Mouse (Mus musculus): ENCODE data around the gene Ccl7. TPM values are rescaled to one million over a fixed set of nuclear protein-coding genes. Genes with fewer than 3 reads are reported as not detected.

The Ccl7 gene
- total RNA-seq, 1 experiment = 6.3 TPM

DNA sequence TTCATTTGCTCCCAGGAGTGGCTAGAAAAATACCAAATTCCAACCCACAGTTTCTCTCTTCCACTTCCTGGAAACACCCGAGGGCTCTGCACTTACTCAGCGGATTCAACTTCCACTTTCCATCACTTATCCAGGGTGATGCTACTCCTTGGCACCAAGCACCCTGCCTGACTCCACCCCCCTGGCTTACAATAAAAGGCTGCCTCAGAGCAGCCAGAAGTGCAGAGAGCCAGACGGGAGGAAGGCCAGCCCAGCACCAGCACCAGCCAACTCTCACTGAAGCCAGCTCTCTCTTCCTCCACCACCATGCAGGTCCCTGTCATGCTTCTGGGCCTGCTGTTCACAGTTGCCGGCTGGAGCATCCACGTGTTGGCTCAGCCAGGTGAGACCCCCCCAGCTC lies 10.2 kb upstream of the Ccl7 start, which contains the start of gene Ccl2:
Gene Ccl2 (plus strand): TSS at position 216 of the 400 bp plus-strand sequence.
- Histone ChIP-seq H3K4me1 (ENCODE audit: control insufficient read depth in 2 of 2, insufficient read depth in 2 of 2, low read length in 2 of 2, poor library complexity in 1 of 2) (no peaks in the 10 kb centered on the region), H3K9ac (ENCODE audit: insufficient read depth, low read depth, low read length, poor library complexity, severe bottlenecking) (no peak within 1 kb of the TSS), H3K4me3 (ENCODE audit: insufficient read depth in 1 of 2, low read depth in 1 of 2, low read length in 2 of 2, poor library complexity in 1 of 2, severe bottlenecking in 1 of 2) (no peak within 1 kb of the TSS), H3K36me3 (ENCODE audit: control insufficient read depth, insufficient read depth, low read length, poor library complexity, severe bottlenecking) (no peaks in the 10 kb centered on the region), H3K27ac (ENCODE audit: insufficient read depth, low read depth, low read length, poor library complexity, severe bottlenecking) (no peak within 1 kb of the TSS), H3K9me3 (ENCODE audit: control insufficient read depth, insufficient read depth, low read depth, low read length) (no peaks in the 10 kb centered on the region)
- no peak for TF ChIP-seq CHD2 (IDR thresholded peaks at IDR 0.05; ENCODE audit: low read depth, low read length)
- no peak for TF ChIP-seq ZC3H11A (IDR thresholded peaks at IDR 0.05; ENCODE audit: borderline replicate concordance, low read depth, low read length)
- no peak for TF ChIP-seq HCFC1 (IDR thresholded peaks at IDR 0.05; ENCODE audit: borderline replicate concordance, insufficient read depth, low read length)
- TF ChIP-seq MAFK (IDR thresholded peaks at IDR 0.05; ENCODE audit: insufficient read depth, low read depth, low read length) = no peak
- no peak for TF ChIP-seq ZNF384 (IDR thresholded peaks at IDR 0.05; ENCODE audit: low read depth, low read length)
- in situ Hi-C loops (cut with MboI; ENCODE audit: low sequenced_read_pairs in 2 of 2, unreplicated experiment in 2 of 2) = no loop called here
- DNase-seq (ENCODE audit: low read depth, low spot score) = no peak

DNA sequence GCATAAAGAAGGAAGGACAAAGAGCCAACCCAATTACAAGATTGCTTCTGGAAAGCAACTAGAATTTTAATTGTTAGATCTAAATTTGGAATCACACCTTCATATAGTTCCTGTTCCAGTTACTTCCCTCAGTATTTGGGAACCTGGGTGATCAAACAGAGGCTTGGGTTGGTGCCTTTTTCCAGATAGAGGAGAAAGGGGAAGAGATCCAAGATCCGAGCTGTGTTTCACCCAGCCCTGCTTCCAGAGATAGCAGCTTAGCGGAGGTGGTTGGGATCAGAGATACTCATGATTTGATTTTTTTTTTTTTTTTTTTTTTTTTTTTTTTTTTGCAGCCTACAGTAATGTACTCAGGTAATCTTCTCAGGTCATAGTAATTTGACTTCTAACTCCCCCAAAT lies 9.7 kb upstream of the Ccl7 start:
- Histone ChIP-seq H3K4me1 (ENCODE audit: control insufficient read depth in 2 of 2, insufficient read depth in 2 of 2, low read length in 2 of 2, poor library complexity in 1 of 2) (no peaks in the 10 kb centered on the region), H3K9ac (ENCODE audit: insufficient read depth, low read depth, low read length, poor library complexity, severe bottlenecking) (no peak overlapping the region), H3K9me3 (ENCODE audit: control insufficient read depth, insufficient read depth, low read depth, low read length) (no peaks in the 10 kb centered on the region), H3K36me3 (ENCODE audit: control insufficient read depth, insufficient read depth, low read length, poor library complexity, severe bottlenecking) (no peaks in the 10 kb centered on the region), H3K27ac (ENCODE audit: insufficient read depth, low read depth, low read length, poor library complexity, severe bottlenecking) (no peak overlapping the region), H3K4me3 (ENCODE audit: insufficient read depth in 1 of 2, low read depth in 1 of 2, low read length in 2 of 2, poor library complexity in 1 of 2, severe bottlenecking in 1 of 2) (no peak overlapping the region)
- DNase-seq (ENCODE audit: low read depth, low spot score) = no peak
- TF ChIP-seq CHD2 (IDR thresholded peaks at IDR 0.05; ENCODE audit: low read depth, low read length) (no peak), MAFK (IDR thresholded peaks at IDR 0.05; ENCODE audit: insufficient read depth, low read depth, low read length) (no peak), ZNF384 (IDR thresholded peaks at IDR 0.05; ENCODE audit: low read depth, low read length) (no peak), HCFC1 (IDR thresholded peaks at IDR 0.05; ENCODE audit: borderline replicate concordance, insufficient read depth, low read length) (no peak), ZC3H11A (IDR thresholded peaks at IDR 0.05; ENCODE audit: borderline replicate concordance, low read depth, low read length) (no peak)
- in situ Hi-C loops (cut with MboI; ENCODE audit: low sequenced_read_pairs in 2 of 2, unreplicated experiment in 2 of 2) = no loop called here

DNA sequence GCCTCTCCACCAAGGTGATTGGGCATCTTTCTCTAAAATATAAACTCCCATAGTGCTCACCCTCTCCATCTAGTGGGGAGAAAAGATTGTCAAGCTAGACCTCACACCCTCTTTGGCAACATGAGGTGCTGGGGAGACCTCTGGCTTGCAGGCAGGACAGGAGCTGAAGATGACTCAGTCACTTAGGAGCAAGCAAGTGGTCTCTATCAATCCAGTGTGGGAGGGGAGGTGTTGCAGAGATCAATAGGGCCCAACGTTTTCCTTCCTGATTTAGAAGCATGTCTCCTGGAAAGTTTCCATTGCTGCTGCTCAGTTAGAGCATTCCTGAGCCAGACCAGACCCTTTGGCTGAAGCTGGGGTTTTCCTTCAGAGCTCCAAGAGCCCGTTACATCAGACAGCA lies 7.0 kb upstream of the Ccl7 start, which contains the start of gene Gm17268:
Gene Gm17268 (minus strand): TSS at position 28 of the 400 bp plus-strand sequence.
- TF ChIP-seq CHD2 (IDR thresholded peaks at IDR 0.05; ENCODE audit: low read depth, low read length) (no peak), ZNF384 (IDR thresholded peaks at IDR 0.05; ENCODE audit: low read depth, low read length) (no peak), MAFK (IDR thresholded peaks at IDR 0.05; ENCODE audit: insufficient read depth, low read depth, low read length) (no peak), ZC3H11A (IDR thresholded peaks at IDR 0.05; ENCODE audit: borderline replicate concordance, low read depth, low read length) (no peak), HCFC1 (IDR thresholded peaks at IDR 0.05; ENCODE audit: borderline replicate concordance, insufficient read depth, low read length) (no peak)
- in situ Hi-C loops (cut with MboI; ENCODE audit: low sequenced_read_pairs in 2 of 2, unreplicated experiment in 2 of 2) = no loop called here
- no peak for DNase-seq (ENCODE audit: low read depth, low spot score)

DNA sequence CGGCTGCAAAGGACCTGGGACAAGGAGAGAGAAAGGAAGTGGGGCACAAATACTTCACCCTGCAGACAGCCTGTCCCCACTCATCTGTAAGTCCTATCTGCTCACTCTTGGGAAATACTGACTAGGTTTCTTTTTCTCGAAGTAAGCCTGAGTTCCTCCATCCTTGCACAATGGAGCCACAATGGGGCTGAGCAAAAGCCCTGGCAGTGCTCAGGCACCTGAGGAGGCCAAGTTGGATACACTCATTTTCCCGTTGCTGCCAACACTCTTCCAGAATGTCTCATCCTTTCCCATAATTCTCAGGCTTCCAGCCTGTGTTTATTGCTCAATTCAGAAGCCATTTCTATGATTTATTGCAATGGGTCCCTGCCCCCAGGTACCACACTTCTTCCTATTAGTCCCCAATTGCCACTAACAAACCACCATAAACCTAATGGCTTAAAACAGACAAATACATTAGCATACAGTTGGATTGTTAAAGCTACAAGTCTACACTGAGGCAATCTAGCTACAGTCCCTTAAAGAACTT lies 6.3 kb upstream of the Ccl7 start:
- H3K4me1 ChIP-seq (ENCODE audit: control insufficient read depth in 2 of 2, insufficient read depth in 2 of 2, low read length in 2 of 2, poor library complexity in 1 of 2) = no peaks in the 10 kb centered on the region
- no peak overlapping the region for H3K4me3 ChIP-seq (ENCODE audit: insufficient read depth in 1 of 2, low read depth in 1 of 2, low read length in 2 of 2, poor library complexity in 1 of 2, severe bottlenecking in 1 of 2)
- H3K9ac ChIP-seq (ENCODE audit: insufficient read depth, low read depth, low read length, poor library complexity, severe bottlenecking) = no peak overlapping the region
- H3K36me3 ChIP-seq (ENCODE audit: control insufficient read depth, insufficient read depth, low read length, poor library complexity, severe bottlenecking) = no peaks in the 10 kb centered on the region
- no peak for TF ChIP-seq MAFK (IDR thresholded peaks at IDR 0.05; ENCODE audit: insufficient read depth, low read depth, low read length)
- no peak for TF ChIP-seq HCFC1 (IDR thresholded peaks at IDR 0.05; ENCODE audit: borderline replicate concordance, insufficient read depth, low read length)
- TF ChIP-seq ZNF384 (IDR thresholded peaks at IDR 0.05; ENCODE audit: low read depth, low read length) = no peak
- TF ChIP-seq CHD2 (IDR thresholded peaks at IDR 0.05; ENCODE audit: low read depth, low read length) = no peak
- no peak for TF ChIP-seq ZC3H11A (IDR thresholded peaks at IDR 0.05; ENCODE audit: borderline replicate concordance, low read depth, low read length)
- DNase-seq (ENCODE audit: low read depth, low spot score) = no peak
- H3K27ac ChIP-seq (ENCODE audit: insufficient read depth, low read depth, low read length, poor library complexity, severe bottlenecking) = no peak overlapping the region
- in situ Hi-C loops (cut with MboI; ENCODE audit: low sequenced_read_pairs in 2 of 2, unreplicated experiment in 2 of 2) = no loop called here
- H3K9me3 ChIP-seq (ENCODE audit: control insufficient read depth, insufficient read depth, low read depth, low read length) = no peaks in the 10 kb centered on the region

More for the DNA sequence above, 7.0 kb upstream of the Ccl7 start, which contains the start of gene Gm17268:
- Histone ChIP-seq H3K36me3 (ENCODE audit: control insufficient read depth, insufficient read depth, low read length, poor library complexity, severe bottlenecking) (no peaks in the 10 kb centered on the region), H3K9ac (ENCODE audit: insufficient read depth, low read depth, low read length, poor library complexity, severe bottlenecking) (no peak within 1 kb of the TSS), H3K4me1 (ENCODE audit: control insufficient read depth in 2 of 2, insufficient read depth in 2 of 2, low read length in 2 of 2, poor library complexity in 1 of 2) (no peaks in the 10 kb centered on the region), H3K9me3 (ENCODE audit: control insufficient read depth, insufficient read depth, low read depth, low read length) (no peaks in the 10 kb centered on the region), H3K4me3 (ENCODE audit: insufficient read depth in 1 of 2, low read depth in 1 of 2, low read length in 2 of 2, poor library complexity in 1 of 2, severe bottlenecking in 1 of 2) (no peak within 1 kb of the TSS), H3K27ac (ENCODE audit: insufficient read depth, low read depth, low read length, poor library complexity, severe bottlenecking) (no peak within 1 kb of the TSS)

All from ES-E14 (cell line).